Mouse (Mus musculus) NIH3T3 (cell line): ENCODE results near the gene Lipt1.
A peak's percentile ranks its signal among the peaks of the same experiment; 100 is the strongest.

Source experiments
- DNase-seq: peaks from one replicate; pipeline ENCODE4 v3.0.0-alpha.2; 2012; ENCODE audit warnings: low read depth

Gene Lipt1

DNA sequence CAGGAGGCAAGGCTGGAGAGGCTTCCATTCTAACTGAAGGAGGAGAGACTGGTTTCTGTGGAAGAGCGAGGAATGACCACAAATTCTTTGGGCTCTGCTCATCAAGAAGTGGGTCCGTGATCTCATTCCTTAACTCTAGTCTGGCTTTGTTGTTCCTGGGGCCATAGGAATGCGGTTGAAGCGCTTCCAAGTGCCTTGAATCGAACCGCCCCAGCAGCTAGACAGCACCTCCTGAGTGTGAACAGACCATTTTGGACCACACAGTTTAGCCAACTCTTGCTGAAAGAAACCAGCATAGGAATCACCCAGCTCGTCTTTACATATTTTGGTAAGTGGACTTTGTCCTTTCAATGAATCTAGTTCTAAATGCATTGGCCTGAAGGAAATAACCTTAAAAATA lies at the start of gene Lipt1:
TSS of gene Lipt1 (plus strand) at position 35 of the 400 bp plus-strand sequence.
- DNase-seq = peak; percentile 88

DNA sequence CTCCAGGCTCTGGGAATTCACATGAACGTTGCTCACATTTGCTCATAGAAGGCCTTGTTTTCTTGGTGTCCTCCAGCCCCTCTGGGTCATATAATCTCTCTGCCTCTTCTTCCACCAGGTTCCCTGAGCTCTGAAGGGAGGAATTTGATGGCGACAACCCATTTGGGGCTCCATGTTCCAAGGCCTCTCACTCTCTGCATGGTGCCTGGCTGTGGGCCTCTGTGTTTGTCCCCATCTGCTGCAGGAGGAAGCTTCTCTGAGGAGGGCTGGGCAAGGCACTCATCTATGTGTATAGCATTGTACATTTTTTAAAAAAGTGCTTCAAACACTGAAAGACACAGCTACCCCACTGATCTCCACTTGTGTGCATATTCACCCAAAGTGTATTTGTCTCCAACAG lies 39.9 kb upstream of the Lipt1 start:
- DNase-seq = no peak

DNA sequence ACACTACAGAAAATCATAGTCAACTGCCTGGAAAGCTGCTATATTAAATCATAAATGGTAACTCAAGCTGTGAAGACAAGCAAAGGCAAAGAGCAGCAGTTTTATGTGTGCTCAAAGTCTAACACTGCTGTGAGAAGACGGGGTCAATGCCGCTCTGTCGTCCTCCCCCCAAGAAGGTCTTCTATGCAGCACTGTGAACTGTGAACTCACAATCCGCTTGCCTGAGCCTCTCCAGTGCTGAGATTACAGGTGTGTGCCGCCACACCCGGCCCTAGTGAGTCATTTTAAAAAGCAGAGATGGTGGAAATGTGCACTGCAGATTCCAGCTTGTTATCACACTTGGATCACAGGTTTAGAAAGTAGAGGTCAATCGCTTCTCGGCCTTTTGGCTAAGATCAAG lies 24.7 kb upstream of the Lipt1 start:
- DNase-seq = no peak

DNA sequence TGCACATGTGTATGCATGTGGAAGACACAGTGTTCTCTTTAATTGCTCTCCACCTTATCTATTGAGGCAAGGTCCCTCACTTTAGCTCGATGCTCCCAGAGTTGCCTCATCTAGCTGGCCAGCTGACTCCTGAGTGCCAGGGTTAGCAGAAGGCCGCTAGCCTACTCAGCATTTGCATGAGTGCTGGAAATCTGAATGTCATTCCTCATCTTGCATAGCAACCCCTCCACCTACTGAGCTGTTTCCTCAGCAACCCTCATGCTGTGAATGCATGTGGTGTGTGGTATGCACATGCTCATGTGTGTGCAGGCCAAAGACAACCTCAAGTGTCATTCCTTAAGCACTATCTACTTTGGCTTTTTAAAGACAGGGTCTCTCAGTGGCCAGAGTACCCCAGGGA lies 20.8 kb upstream of the Lipt1 start:
- DNase-seq = no peak

DNA sequence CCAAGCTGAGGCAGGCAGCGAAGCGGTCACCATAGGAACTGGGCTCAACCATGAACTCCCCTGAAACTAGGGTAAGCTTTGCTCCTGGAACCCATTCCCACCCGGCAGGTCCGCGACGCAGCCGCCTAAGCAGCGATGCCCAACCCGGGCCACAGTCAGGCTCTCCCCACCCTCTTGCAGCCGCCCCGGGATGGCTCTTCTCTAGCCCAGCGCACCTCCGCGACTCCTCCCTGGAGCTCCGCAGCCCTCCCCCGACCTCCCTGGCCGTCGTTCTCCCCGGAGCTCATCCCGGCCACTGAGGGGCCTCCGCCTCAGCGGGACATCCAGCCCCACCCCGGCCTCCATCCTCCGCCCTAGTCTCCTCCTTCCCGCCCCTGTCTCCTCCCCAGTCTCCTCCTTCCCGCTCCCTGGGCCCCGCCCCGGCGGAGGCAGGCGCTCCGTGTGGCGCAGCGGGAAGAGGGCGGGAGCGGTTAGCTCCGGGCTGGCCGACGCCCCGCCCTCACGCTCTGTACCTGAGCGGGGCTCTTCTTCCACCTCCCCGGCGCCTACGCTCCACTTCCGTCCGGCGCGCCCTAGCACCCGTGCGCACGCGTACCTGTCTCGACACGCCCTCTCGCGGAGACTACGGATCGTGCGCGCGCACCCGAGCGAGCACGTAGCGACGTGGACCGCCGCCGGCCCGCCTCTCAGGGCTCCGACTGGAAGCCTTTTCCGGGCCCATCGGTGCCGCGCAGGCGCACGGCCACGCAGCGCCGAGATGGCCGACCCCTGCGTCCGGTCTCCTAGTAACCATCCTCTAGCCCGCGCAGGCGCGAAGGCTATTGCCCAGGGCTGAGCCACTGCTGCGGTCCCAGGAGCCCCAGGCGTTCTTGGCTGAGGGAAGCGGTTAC lies 6.8 kb upstream of the Lipt1 start:
- DNase-seq = peak; percentile 100

DNA sequence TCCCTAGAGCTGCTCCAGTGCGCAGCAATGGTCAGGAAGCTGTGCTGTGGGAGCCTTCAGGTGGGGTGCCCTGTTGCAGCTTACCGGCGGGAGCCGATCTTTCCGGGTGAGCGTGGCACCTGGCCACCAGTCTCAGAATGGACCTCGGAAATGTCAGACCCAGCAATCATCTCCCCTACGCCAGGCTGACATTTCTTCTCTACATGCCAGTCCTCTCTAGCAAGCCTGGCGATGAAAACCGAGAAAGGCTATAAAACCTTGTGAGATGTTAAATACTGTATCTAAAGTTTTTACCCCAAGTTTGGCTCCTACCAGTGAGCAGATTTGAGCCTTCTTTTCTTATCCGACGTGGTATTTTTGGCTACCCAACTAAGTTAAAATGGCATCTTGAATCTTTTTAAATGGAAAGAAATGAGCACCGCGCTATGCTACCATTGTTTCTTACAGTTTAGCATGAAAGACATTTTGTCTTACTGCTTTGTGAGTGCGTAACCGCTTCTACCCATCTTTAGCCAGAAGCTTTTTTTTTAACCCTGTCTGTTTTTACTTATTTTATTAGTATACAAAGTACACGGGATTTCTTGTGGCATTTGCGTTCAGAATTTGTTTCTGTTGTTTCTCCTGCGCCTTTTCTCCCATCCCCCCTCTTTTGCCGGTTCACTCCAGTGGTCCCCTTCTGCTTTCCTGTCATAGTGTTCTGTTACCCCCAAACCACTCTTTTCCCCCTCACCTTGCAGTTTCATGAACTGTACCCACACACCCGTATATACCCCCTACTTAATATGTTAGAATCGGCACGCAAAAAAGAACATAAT lies 5.9 kb upstream of the Lipt1 start:
- DNase-seq = no peak

DNA sequence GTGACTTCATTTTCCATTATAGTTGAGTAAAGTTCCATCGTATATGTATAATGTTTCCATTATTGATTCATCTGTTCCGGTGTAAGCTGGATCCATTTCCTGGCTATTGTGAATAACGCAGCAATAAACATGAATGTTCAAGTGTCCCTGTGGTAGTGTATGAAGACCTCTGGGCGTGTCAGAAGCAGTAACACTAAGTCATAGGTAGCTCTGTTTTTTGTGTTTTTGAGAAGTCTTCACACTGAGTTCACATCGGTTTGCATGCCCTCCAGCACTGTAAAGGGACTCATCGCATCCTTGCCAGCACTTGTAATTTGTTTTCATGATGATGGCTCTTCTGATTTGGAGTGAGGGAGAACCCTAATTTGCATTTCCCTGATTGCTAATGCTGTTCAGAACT lies 5.3 kb upstream of the Lipt1 start, which contains the start of gene Tsga10:
TSS of gene Tsga10 (minus strand) at position 144 of the 400 bp plus-strand sequence.
- DNase-seq = no peak

DNA sequence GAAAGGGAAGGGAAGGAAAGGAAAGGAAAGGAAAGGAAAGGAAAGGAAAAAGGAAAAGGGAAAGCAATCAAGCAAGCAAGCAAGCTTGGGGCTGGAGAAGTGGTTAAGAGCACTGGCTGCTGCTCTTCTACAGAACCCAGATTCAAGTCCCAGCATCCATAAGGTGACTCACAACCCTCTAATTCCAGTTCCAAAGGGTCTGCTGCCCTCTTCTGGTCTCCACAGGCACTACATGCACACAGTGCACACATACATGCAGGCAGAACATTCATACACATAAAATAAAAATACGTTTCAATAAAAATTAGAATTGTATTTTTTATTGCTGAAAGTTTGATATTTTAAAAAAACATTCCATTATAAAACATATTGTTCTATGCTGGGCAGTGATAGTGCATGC lies 4.5 kb upstream of the Lipt1 start:
- DNase-seq = peak; percentile 78

DNA sequence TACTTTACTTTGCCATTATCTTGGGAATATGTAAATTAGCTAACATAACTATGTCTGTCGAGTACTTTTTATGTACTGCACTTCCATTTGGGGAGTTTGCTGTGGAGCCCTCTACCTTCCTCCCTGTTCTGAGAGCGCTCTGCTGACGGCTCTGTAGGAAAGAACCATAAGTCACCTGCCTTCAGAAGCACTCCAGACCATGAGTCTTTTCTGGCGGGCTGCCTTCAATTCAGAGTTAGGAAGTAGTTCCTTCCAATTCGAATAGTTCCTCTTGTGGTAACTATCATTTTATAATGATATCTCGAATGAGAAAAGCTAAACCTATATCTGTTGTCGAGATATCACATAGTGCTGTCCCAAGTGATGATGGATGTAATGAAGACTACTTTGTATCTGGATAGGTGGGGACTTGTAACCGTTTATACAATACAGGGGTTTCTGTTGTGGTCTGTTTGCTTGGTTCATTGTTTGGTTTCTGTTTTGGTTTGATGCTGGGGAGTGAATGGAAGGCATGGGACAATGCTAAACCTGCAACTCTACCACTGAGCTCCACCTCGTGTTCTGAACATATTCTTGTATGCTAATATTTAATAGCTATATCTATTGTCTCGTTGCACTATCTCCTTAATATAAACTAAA lies 3.7 kb upstream of the Lipt1 start:
- DNase-seq = no peak

DNA sequence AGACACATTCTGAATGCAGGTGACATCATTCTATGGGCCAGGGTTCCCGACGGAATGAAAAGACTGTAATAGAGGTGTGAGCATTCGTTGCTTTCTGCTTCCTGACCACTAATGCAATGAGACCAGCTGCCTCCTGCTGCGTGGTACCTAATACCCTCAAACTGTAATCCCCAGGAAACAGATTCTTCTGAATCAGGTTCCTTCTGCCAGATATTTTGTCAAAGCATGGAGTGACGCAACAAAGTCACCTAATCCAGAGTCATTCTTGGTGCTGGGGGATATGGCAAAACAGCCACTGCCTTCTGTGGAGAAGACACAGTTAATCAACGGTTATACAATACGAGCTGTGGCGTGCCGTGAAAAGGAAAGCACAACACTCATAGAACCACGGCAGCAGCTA lies 2.9 kb upstream of the Lipt1 start:
- no peak for DNase-seq

DNA sequence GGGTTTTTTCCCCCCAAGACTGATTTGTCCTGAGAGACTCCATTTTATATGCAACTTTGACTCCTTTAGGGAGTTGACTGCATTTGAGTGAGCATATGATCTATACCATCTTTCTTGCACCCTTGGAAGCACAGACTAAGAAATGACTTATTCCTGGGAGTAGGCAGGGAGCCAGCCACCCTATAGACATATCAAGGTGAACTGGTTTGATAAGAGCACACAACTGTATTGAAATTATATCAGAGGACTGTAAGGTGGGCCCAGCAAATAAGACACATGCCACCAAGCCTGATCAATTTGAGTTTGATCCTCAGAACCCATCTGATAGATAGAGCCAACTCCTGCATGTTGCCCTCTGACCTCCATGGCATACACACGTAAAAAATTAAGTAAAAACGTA lies 2.2 kb upstream of the Lipt1 start:
- no peak for DNase-seq

DNA sequence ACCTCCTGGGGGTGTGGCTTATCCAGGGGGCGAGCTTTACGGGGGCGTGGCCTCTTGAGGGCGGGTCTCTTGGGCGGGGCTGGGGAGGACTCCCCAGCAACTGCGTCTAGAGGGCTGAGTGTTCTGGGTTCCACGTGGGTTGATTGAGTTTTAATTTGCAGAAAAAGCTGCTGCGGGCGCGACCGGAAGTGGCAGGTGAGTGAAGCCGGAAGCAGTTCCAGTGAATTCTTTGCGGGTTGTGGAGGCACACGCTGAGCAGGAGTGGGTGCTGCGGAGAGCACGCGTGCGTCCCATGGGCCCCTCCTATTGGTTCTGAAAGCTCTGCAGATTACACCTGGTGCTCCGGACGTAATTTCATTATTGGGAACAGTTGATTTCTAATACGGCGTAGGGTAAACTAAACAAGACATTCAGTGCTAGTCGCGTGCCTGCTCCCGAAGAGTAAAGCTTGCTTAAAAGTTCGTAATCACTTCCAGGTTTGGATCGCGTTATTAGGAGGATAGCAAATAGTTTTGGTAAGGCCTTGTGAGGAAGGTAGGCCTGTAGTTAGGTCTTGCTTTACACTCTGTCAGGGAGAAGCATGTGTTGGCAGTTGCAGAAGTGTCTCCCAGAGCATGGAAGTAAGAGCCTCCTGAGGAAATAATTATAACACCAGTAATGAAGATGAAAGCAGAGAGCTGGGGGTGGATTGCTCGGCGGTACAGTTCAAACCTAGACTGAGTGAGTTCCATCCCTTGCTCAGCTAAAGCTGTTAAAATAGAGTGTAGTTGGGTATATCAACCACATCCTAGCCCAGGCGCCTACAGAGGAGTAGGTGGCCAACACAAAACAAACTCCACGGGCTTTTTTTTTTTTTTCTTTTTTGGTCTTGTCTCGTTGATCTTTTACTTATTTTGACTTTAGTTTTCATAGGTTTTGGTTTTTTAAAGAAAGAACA lies 861 bp downstream of the Lipt1 start:
- peak; percentile 95 for DNase-seq

DNA sequence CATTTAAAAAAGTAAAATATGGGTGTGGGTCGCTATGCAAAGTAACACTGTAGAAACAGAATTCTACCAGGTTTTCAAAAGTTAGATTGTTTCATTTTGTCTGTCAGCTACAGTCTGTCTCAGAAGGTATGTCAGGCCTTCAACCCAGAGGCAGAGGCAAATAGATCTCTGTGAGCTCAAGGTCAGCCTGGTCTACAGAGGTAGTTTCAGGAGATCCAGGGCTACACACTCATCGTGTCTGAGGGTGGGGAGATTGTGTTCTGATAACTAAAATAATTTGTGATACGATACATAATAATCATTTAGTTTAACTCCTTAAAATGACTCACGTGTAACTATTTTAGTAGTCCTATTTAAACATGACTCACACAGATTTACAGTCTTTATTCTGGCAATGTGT lies 1.6 kb downstream of the Lipt1 start:
- DNase-seq = peak; percentile 8

DNA sequence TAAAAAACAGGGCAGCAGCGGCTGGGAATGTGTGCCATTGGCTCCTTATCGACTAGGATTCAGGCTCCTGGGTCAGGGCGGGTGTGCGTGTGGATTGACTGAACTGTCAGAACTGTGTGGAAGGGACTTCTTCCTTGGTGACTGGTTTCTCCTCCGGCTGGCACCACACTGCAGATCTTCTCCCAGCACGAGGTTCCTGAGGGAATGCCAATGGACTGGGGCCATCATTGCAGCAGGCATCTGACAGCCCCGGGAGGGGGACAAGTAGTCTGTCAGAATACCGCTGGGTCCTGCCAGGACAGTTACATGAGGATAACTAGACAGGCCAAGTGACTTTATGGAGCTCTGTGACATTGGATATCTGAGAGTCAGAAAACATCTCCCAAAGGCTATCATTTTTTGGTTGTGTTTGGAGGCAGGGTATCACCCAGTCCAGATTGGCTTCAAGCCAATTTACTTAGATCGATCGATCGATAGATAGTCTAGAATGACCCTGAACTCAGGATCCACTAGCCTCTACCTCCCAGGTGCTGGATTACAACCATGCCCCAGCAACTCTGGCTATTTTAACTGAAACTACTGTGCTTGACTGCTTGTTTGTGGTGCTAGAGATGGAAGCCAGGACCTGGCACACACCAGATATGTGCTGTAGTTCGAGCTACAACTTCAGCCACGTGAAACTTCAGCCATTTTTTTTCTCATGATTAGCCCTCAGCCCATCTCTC lies 6.4 kb downstream of the Lipt1 start:
- DNase-seq = no peak

DNA sequence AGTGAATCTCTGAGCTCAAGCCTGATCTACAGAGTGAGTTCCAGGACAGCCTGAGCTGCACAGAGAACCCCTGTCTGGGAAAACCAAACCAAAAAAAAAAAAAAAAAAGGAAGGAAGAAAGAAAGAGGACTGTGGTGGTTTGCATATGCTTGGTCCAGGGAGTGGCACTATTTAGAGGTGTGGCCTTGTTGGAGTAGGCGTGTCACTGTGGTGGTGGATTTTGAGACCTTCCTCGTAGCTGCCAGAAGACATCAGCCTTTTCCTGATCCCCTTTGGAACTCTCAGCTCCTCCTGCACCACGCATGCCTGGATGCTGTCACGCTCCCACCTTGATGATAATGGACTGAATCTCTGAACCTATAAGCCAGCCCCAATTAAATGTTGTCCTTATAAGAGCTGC lies 11.9 kb downstream of the Lipt1 start:
- no peak for DNase-seq

DNA sequence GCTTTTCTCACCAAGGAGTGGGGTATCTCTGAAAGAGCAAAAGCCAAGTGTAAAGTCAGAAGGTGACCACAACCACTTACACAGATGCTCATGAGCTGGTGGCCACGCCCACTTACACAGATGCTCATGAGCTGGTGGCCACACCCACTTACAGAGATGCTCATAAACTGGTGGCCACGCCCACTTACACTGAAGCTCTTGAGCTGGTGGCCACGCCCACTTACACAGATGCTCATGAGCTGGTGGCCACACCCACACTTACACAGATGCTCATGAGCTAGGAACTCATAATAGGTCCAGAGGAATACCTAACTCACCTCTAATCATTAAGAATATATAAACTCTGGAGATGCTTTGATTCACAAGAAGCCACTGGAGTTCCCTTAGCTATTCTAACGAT lies 12.9 kb downstream of the Lipt1 start:
- peak; percentile 64 for DNase-seq

DNA sequence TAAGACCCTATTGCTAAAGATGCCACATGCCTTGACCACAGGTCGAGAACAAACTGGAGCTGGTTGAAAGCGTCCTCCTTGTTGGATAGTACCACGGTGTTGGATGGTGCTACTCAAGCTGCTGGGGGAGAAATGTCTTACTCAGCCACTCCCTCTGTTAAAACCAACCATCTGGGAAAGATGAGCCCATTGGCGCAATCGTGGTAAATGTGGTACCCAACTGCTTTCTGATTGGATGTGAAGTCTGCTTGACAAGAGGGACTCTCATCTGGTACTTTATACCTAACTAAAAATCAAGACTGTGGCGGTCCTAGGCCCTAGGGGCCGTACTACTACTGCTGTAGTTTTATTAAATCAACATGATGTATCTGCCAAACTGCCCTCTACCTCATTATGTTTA lies 17.7 kb downstream of the Lipt1 start:
- DNase-seq = no peak

DNA sequence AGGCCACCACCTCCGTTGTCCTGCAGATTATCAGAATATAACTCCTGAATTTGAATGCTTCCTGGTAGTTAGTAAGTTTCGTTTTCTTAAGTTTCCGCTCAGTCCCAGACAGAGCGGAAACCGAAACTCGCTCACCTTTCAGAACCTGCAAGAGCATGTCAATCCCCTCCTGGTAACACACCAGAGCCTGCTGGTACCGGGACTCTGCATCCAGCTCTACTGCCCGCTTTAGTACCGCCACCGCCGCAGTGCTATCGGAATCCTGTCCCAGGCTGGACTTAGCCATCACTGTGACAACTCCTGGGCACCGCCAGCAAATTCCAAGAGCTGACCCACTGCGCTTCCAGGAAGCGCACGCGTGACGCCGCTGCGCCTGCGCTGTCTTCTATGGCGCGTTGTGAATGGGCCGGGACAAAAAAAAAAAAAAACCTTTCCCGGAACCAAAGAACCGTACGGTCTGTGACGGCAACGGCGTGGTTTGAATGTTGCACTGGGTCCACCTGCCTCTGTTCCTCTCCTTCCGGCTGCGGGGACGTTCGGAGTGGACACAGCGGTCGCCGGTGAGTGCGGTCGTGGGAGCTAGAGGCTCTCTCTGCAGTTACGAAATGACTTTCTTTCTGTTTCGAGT lies 18.6 kb downstream of the Lipt1 start, which contains the start of the genes Mitd1 and Mrpl30:
TSS of gene Mitd1 (minus strand) at position 387 of the 628 bp plus-strand sequence.
TSS of gene Mrpl30 (plus strand) at position 453 of the 628 bp plus-strand sequence.
- DNase-seq = peak; percentile 95

DNA sequence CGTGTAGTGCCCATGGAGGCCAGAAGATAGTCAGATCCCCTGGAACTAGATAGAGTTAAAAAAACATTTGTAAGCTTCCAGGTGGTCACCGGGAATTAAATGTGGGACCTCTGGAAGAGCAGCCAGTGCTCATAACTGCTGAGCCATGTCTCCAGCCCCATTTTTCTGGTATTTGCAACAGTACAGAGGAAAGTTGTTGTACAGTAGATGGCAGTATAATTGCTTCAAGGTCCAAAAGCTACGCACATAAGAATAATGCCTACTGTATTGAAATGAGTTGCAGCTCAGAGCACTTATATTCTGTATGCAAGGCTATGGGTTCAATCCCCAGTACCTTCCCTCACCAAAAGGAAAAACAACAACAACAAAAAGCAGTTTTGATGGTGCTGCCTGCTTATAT lies 19.9 kb downstream of the Lipt1 start:
- DNase-seq = peak; percentile 69

DNA sequence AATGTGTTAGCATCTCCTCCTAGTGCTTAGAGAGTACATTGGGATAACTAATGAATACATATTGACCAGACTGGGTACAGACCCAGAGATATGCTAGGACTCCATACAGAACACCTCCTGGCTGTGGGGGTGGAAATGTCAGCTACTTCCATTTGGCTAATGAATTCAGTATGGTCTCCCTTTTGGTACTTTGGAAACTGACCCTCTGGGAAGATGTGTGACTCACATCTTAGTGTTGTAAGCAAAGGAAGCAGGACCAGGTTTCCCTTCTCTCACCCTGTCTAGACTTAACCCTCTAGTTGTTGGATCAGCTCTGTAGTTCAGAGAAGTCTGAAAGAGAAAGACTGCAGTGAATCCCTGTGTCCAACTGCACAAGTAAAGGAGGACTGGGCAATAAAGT lies 23.1 kb downstream of the Lipt1 start:
- peak; percentile 52 for DNase-seq
